Mouse (Mus musculus): ENCODE measurements around the gene Chmp2b.

DNA sequence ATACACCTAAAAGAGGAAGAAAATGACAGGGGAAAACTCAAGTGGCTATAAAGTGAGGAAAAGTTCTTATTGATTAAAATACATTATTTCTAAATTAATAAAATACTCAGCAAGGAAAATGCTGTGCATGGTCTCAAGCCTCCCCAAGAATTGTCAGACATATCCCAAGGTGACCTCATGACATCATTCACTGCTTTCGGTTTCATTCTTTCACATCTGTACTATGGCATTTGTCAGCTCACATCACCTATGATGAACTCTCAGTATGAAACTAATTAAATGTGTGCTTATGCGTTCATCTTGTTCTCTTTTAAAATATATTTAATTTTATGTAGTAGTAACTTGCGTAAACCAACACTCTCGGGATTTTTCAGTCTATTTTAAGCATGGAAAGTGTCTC is 38.3 kb upstream of the Chmp2b start:
- TF ChIP-seq GATA1 (IDR thresholded peaks at IDR 0.05; ENCODE audit: low read length) (no peak), TAL1 (IDR thresholded peaks at IDR 0.05; ENCODE audit: low read length) (no peak)
